8 mouse cellular contexts compared by ENCODE assay signal in genomic region chr4:63215185-63215992, GRCm38 (mm10). TPM values are rescaled to one million over a fixed set of nuclear protein-coding genes. Genes with fewer than 3 reads are reported as not detected.
DNase-seq lines count a peak whose midpoint lies in the region; ATAC-seq lines count a peak whose summit lies in the region.

No protein-coding gene starts in this region.

- no peaks in the 10 kb centered on the region for H3K9me3 ChIP-seq in embryonic facial prominence, embryonic 13.5 days
- no peaks in the 10 kb centered on the region for H3K9me3 ChIP-seq in heart, embryonic 12.5 days (replicated peaks)
- H3K9me3 ChIP-seq in kidney, embryonic 16.5 days (ENCODE audit: low read length): no peaks in the 10 kb centered on the region
- H3K9me3 ChIP-seq in liver, embryonic 15.5 days (replicated peaks): no peaks in the 10 kb centered on the region
- H3K9me3 ChIP-seq in neural tube, embryonic 11.5 days (ENCODE audit: control insufficient read depth, low read length): no peaks in the 10 kb centered on the region
- H3K9me3 ChIP-seq in stomach, embryonic 15.5 days: no peaks in the 10 kb centered on the region

- H3K36me3 ChIP-seq in embryonic facial prominence, embryonic 13.5 days: peaks cover 6% of the 10 kb centered on the region; the same call in 1 of the 2 replicates
- H3K36me3 ChIP-seq in heart, embryonic 12.5 days: no peaks in the 10 kb centered on the region
- no peaks in the 10 kb centered on the region for H3K36me3 ChIP-seq in kidney, embryonic 16.5 days (ENCODE audit: insufficient read depth, low read length)
- no peaks in the 10 kb centered on the region for H3K36me3 ChIP-seq in liver, embryonic 15.5 days (replicated peaks)
- no peaks in the 10 kb centered on the region for H3K36me3 ChIP-seq in neural tube, embryonic 11.5 days (ENCODE audit: control insufficient read depth, insufficient read depth, low read length)
- H3K36me3 ChIP-seq in stomach, embryonic 15.5 days: no peaks in the 10 kb centered on the region

- H3K4me1 ChIP-seq in embryonic facial prominence, embryonic 13.5 days: peaks cover 56% of the 10 kb centered on the region
- H3K4me1 ChIP-seq in heart, embryonic 12.5 days (replicated peaks): peaks cover 30% of the 10 kb centered on the region
- peaks cover 33% of the 10 kb centered on the region for H3K4me1 ChIP-seq in kidney, embryonic 16.5 days (ENCODE audit: insufficient read depth, low read length)
- no peaks in the 10 kb centered on the region; the same call in none of the 2 replicates for H3K4me1 ChIP-seq in liver, embryonic 15.5 days (replicated peaks)
- 0 out of 2 replicates have a peak, but pooled peaks cover 19% of the 10 kb centered on the region for H3K4me1 ChIP-seq in neural tube, embryonic 11.5 days (ENCODE audit: control insufficient read depth, insufficient read depth, low read length)
- peaks cover 28% of the 10 kb centered on the region for H3K4me1 ChIP-seq in stomach, embryonic 15.5 days

- peak overlapping the region; percentile 84 for H3K4me3 ChIP-seq in embryonic facial prominence, embryonic 13.5 days
- peak overlapping the region; percentile 78 for H3K4me3 ChIP-seq in heart, embryonic 12.5 days
- peak overlapping the region; percentile 63 for H3K4me3 ChIP-seq in kidney, embryonic 16.5 days (ENCODE audit: low read length)
- H3K4me3 ChIP-seq in liver, embryonic 15.5 days (replicated peaks): peak overlapping the region; percentile 57
- peak overlapping the region; percentile 82 for H3K4me3 ChIP-seq in neural tube, embryonic 11.5 days (ENCODE audit: low read depth, low read length)
- peak overlapping the region; percentile 83 for H3K4me3 ChIP-seq in stomach, embryonic 15.5 days (replicated peaks)

- H3K9ac ChIP-seq in embryonic facial prominence, embryonic 13.5 days: peak overlapping the region; percentile 95
- H3K9ac ChIP-seq in heart, embryonic 12.5 days: peak overlapping the region; percentile 89
- H3K9ac ChIP-seq in kidney, embryonic 16.5 days (replicated peaks; ENCODE audit: low read length): peak overlapping the region; percentile 83
- H3K9ac ChIP-seq in liver, embryonic 15.5 days: peak overlapping the region; percentile 30; the same call in 1 of the 2 replicates
- peak overlapping the region; percentile 74 for H3K9ac ChIP-seq in neural tube, embryonic 11.5 days (ENCODE audit: low read length)
- H3K9ac ChIP-seq in stomach, embryonic 15.5 days: peak overlapping the region; percentile 88

- peak overlapping the region; percentile 83 for H3K27ac ChIP-seq in embryonic facial prominence, embryonic 13.5 days
- H3K27ac ChIP-seq in heart, embryonic 12.5 days (ENCODE audit: poor library complexity, severe bottlenecking): 0 out of 2 replicates have a peak overlapping the region, but pooled peaks have one; percentile 7
- peak overlapping the region; percentile 42 for H3K27ac ChIP-seq in kidney, embryonic 16.5 days (ENCODE audit: low read length)
- H3K27ac ChIP-seq in liver, embryonic 15.5 days (replicated peaks): no peak overlapping the region
- H3K27ac ChIP-seq in neural tube, embryonic 11.5 days (ENCODE audit: low read depth, low read length): no peak overlapping the region
- H3K27ac ChIP-seq in stomach, embryonic 15.5 days: peak overlapping the region; percentile 79

- 0 out of 2 replicates have a peak, but pooled peaks have one; percentile 26 for ATAC-seq in embryonic facial prominence, embryonic 13.5 days (ENCODE audit: insufficient number of reproducible peaks, insufficient read depth, low FRiP score, low TSS enrichment, low read depth)
- 0 out of 2 replicates have a peak, but pooled peaks have one; percentile 8 for ATAC-seq in heart, embryonic 12.5 days (ENCODE audit: insufficient number of reproducible peaks, low FRiP score)
- ATAC-seq in kidney, embryonic 16.5 days (ENCODE audit: low FRiP score, low TSS enrichment): peak; percentile 55
- 0 out of 2 replicates have a peak, but pooled peaks have one; percentile 13 for ATAC-seq in liver, embryonic 15.5 days (ENCODE audit: insufficient read depth)
- ATAC-seq in neural tube, embryonic 11.5 days (ENCODE audit: insufficient read depth, low FRiP score, low TSS enrichment): peak; percentile 64
- ATAC-seq in stomach, embryonic 15.5 days (ENCODE audit: insufficient read depth, low FRiP score, low read depth): peak; percentile 19

- peaks cover 18% of the 10 kb centered on the region; the same call in 1 of the 2 replicates for H3K27me3 ChIP-seq in embryonic facial prominence, embryonic 13.5 days
- H3K27me3 ChIP-seq in heart, embryonic 12.5 days (replicated peaks): peaks cover 48% of the 10 kb centered on the region
- H3K27me3 ChIP-seq in kidney, embryonic 16.5 days (ENCODE audit: insufficient read depth, low read length): peaks cover 17% of the 10 kb centered on the region
- peaks cover 57% of the 10 kb centered on the region for H3K27me3 ChIP-seq in liver, embryonic 15.5 days
- H3K27me3 ChIP-seq in neural tube, embryonic 11.5 days (ENCODE audit: control insufficient read depth, insufficient read depth, low read length): peaks cover 22% of the 10 kb centered on the region
- H3K27me3 ChIP-seq in stomach, embryonic 15.5 days (replicated peaks): no peaks in the 10 kb centered on the region; the same call in 1 of the 2 replicates

- DNase-seq in A20 (ENCODE audit: low read depth, low spot score): peak; percentile 43
- DNase-seq in adrenal gland, postnatal 36 days: peak; percentile 86 to 91
- peak; percentile 88 for DNase-seq in neural tube, embryonic 11.5 days (ENCODE audit: low spot score)

- peak overlapping the region; percentile 98 for H3K4me2 ChIP-seq in embryonic facial prominence, embryonic 13.5 days
- peak overlapping the region; percentile 99 for H3K4me2 ChIP-seq in heart, embryonic 12.5 days
- peak overlapping the region; percentile 94 for H3K4me2 ChIP-seq in kidney, embryonic 16.5 days (replicated peaks; ENCODE audit: low read depth, low read length)
- peak overlapping the region; percentile 67 for H3K4me2 ChIP-seq in liver, embryonic 15.5 days
- H3K4me2 ChIP-seq in neural tube, embryonic 11.5 days (ENCODE audit: low read depth): peak overlapping the region; percentile 100
- H3K4me2 ChIP-seq in stomach, embryonic 15.5 days: peak overlapping the region; percentile 96

- under 1% methylated on average over 70 of the region's 71 CpGs for WGBS in embryonic facial prominence, embryonic 13.5 days
- WGBS in heart, embryonic 12.5 days: under 1% methylated on average over 65 of the region's 71 CpGs
- WGBS in kidney, embryonic 16.5 days: under 1% methylated on average over 70 of the region's 71 CpGs
- WGBS in liver, embryonic 15.5 days (ENCODE audit: insufficient replicate concordance): under 1% methylated on average over 71 of the region's 71 CpGs
- WGBS in neural tube, embryonic 11.5 days: 0% methylated on average over 54 of the region's 71 CpGs
- WGBS in stomach, embryonic 15.5 days: under 1% methylated on average over 69 of the region's 71 CpGs

RNA-seq across cellular contexts. Expression of gene Col27a1, which starts 1.6 kb away (rescaled TPM):
- 1 to 10 TPM; 6.1 to 8.3 TPM for total RNA-seq in adrenal gland, postnatal 36 days (2021)
- 26.1 and 30.2 TPM in 2 replicates for polyA plus RNA-seq in embryonic facial prominence, embryonic 13.5 days (2015; fragmentation: Nextera tagmentation; extraction: Ambion mirVana)
- polyA plus RNA-seq in heart, embryonic 12.5 days (2016; fragmentation: Nextera tagmentation; extraction: Ambion mirVana): 3.7 and 3.8 TPM in 2 replicates
- 7.3 and 7.8 TPM in 2 replicates for polyA plus RNA-seq in kidney, embryonic 16.5 days (2015; fragmentation: Nextera tagmentation; extraction: Ambion mirVana)
- 1.8 and 2.1 TPM in 2 replicates for polyA plus RNA-seq in liver, embryonic 15.5 days (2015; fragmentation: Nextera tagmentation; extraction: Ambion mirVana)
- 3.5 and 4.0 TPM in 2 replicates for polyA plus RNA-seq in neural tube, embryonic 11.5 days (2014; fragmentation: Nextera tagmentation; extraction: Ambion mirVana)
- polyA plus RNA-seq in stomach, embryonic 15.5 days (2015; fragmentation: Nextera tagmentation; extraction: Ambion mirVana): 17.4 and 18.6 TPM in 2 replicates

RNA-seq across cellular contexts. Expression of gene Kif12, which starts 43.5 kb away (rescaled TPM):
- total RNA-seq in adrenal gland, postnatal 36 days (2021): not detected
- polyA plus RNA-seq in embryonic facial prominence, embryonic 13.5 days (2015; fragmentation: Nextera tagmentation; extraction: Ambion mirVana): 0.11 TPM in 1 of 2 replicates, not detected in the other
- polyA plus RNA-seq in heart, embryonic 12.5 days (2016; fragmentation: Nextera tagmentation; extraction: Ambion mirVana): 0.14 and 0.46 TPM in 2 replicates
- 147 and 153 TPM in 2 replicates for polyA plus RNA-seq in kidney, embryonic 16.5 days (2015; fragmentation: Nextera tagmentation; extraction: Ambion mirVana)
- polyA plus RNA-seq in liver, embryonic 15.5 days (2015; fragmentation: Nextera tagmentation; extraction: Ambion mirVana): 5.1 and 5.7 TPM in 2 replicates
- not detected in 2 replicates for polyA plus RNA-seq in neural tube, embryonic 11.5 days (2014; fragmentation: Nextera tagmentation; extraction: Ambion mirVana)
- 31.6 and 39.0 TPM in 2 replicates for polyA plus RNA-seq in stomach, embryonic 15.5 days (2015; fragmentation: Nextera tagmentation; extraction: Ambion mirVana)

Comparison
In these comparisons a context has a peak if more than half of its experiments do, and no peak if none do; other contexts are left out.
1. ATAC-seq: peak in every context shown above with its lines; median percentile 64 in neural tube, embryonic 11.5 days; 55 in kidney, embryonic 16.5 days; 26 in embryonic facial prominence, embryonic 13.5 days; 19 in stomach, embryonic 15.5 days; 13 in liver, embryonic 15.5 days; 8 in heart, embryonic 12.5 days.
2. H3K27ac ChIP-seq: peak in embryonic facial prominence, embryonic 13.5 days (single experiment), heart, embryonic 12.5 days (single experiment), kidney, embryonic 16.5 days (single experiment) and stomach, embryonic 15.5 days (single experiment); none in liver, embryonic 15.5 days (single experiment) and neural tube, embryonic 11.5 days (single experiment).
3. H3K9ac ChIP-seq: peak in every context shown above with its lines; median percentile 95 in embryonic facial prominence, embryonic 13.5 days; 89 in heart, embryonic 12.5 days; 88 in stomach, embryonic 15.5 days; 83 in kidney, embryonic 16.5 days; 74 in neural tube, embryonic 11.5 days; 30 in liver, embryonic 15.5 days.
4. Peak in every context shown above with its lines, with median percentiles within 50 percentile points of each other: DNase-seq, H3K4me2 ChIP-seq and H3K4me3 ChIP-seq.